Mouse (Mus musculus): ENCODE data around the gene Zfp217. TPM values are rescaled to one million over a fixed set of nuclear protein-coding genes. Genes with fewer than 3 reads are reported as not detected.

The Zfp217 gene
- polyA plus RNA-seq, 1 experiment from 2014 or later = 1.4 TPM

- no peak overlapping the region for H3K27ac ChIP-seq (replicated peaks)
- H3K36me3 ChIP-seq = no peaks in the 10 kb centered on the region
- no peak overlapping the region for H3K4me2 ChIP-seq (replicated peaks)
- ATAC-seq (replicated peaks) = no peak
- H3K4me1 ChIP-seq = peaks cover 15% of the 10 kb centered on the region
- no peak overlapping the region for H3K9ac ChIP-seq (replicated peaks)
- H3K9me3 ChIP-seq = no peaks in the 10 kb centered on the region
- no peak overlapping the region for H3K4me3 ChIP-seq
- WGBS = 94% methylated on average over 5 of the region's 5 CpGs
- H3K27me3 ChIP-seq = no peaks in the 10 kb centered on the region
Measured at GRCm38 (mm10) chr2:170179317-170179716, 31.4 kb upstream of the Zfp217 start.

GRCm38 (mm10) chr2:170177323-170177722 is 29.4 kb upstream of the Zfp217 start:
- no peak overlapping the region for H3K4me2 ChIP-seq (replicated peaks)
- 50% methylated on average over 8 of the region's 8 CpGs for WGBS
- no peaks in the 10 kb centered on the region for H3K9me3 ChIP-seq
- H3K36me3 ChIP-seq = no peaks in the 10 kb centered on the region
- H3K27ac ChIP-seq (replicated peaks) = no peak overlapping the region
- no peak for ATAC-seq (replicated peaks)
- no peaks in the 10 kb centered on the region for H3K27me3 ChIP-seq
- peaks cover 16% of the 10 kb centered on the region for H3K4me1 ChIP-seq
- H3K4me3 ChIP-seq = no peak overlapping the region
- no peak overlapping the region for H3K9ac ChIP-seq (replicated peaks)

- peaks cover 16% of the 10 kb centered on the region for H3K4me1 ChIP-seq
- no peak for ATAC-seq (replicated peaks)
- no peaks in the 10 kb centered on the region for H3K36me3 ChIP-seq
- H3K27ac ChIP-seq (replicated peaks) = no peak overlapping the region
- H3K4me3 ChIP-seq = no peak overlapping the region
- no peak overlapping the region for H3K4me2 ChIP-seq (replicated peaks)
- H3K9me3 ChIP-seq = no peaks in the 10 kb centered on the region
- no peaks in the 10 kb centered on the region for H3K27me3 ChIP-seq
- no peak overlapping the region for H3K9ac ChIP-seq (replicated peaks)
- 21% methylated on average over 8 of the region's 8 CpGs for WGBS
Measured at GRCm38 (mm10) chr2:170176284-170176926, 28.5 kb upstream of the Zfp217 start.

GRCm38 (mm10) chr2:170175661-170176150 is 27.8 kb upstream of the Zfp217 start:
- no peak for ATAC-seq (replicated peaks)
- Histone ChIP-seq H3K36me3 (no peaks in the 10 kb centered on the region), H3K4me1 (peaks cover 16% of the 10 kb centered on the region), H3K27ac (replicated peaks) (no peak overlapping the region), H3K9ac (replicated peaks) (no peak overlapping the region), H3K4me3 (no peak overlapping the region), H3K9me3 (no peaks in the 10 kb centered on the region), H3K27me3 (no peaks in the 10 kb centered on the region), H3K4me2 (replicated peaks) (no peak overlapping the region)
- WGBS = 75% methylated on average over 7 of the region's 7 CpGs

- Histone ChIP-seq H3K27ac (replicated peaks) (no peak overlapping the region), H3K4me2 (replicated peaks) (no peak overlapping the region), H3K4me3 (no peak overlapping the region), H3K4me1 (peaks cover 16% of the 10 kb centered on the region), H3K9me3 (no peaks in the 10 kb centered on the region), H3K9ac (replicated peaks) (no peak overlapping the region), H3K36me3 (no peaks in the 10 kb centered on the region), H3K27me3 (no peaks in the 10 kb centered on the region)
- ATAC-seq (replicated peaks) = no peak
- 78% methylated on average over 3 of the region's 3 CpGs for WGBS
Measured at GRCm38 (mm10) chr2:170175190-170175589, 27.3 kb upstream of the Zfp217 start.

GRCm38 (mm10) chr2:170169062-170169461 is 21.2 kb upstream of the Zfp217 start:
- Histone ChIP-seq H3K9me3 (no peaks in the 10 kb centered on the region), H3K4me2 (replicated peaks) (no peak overlapping the region), H3K9ac (replicated peaks) (no peak overlapping the region), H3K27ac (replicated peaks) (no peak overlapping the region), H3K36me3 (no peaks in the 10 kb centered on the region), H3K4me3 (no peak overlapping the region), H3K27me3 (no peaks in the 10 kb centered on the region), H3K4me1 (no peaks in the 10 kb centered on the region)
- ATAC-seq (replicated peaks) = no peak

GRCm38 (mm10) chr2:170165649-170166048 is 17.7 kb upstream of the Zfp217 start:
- no peak overlapping the region for H3K9ac ChIP-seq (replicated peaks)
- H3K27ac ChIP-seq (replicated peaks) = no peak overlapping the region
- no peaks in the 10 kb centered on the region for H3K36me3 ChIP-seq
- H3K27me3 ChIP-seq = no peaks in the 10 kb centered on the region
- H3K4me2 ChIP-seq (replicated peaks) = no peak overlapping the region
- ATAC-seq (replicated peaks) = no peak
- H3K4me3 ChIP-seq = no peak overlapping the region
- no peaks in the 10 kb centered on the region for H3K4me1 ChIP-seq
- no peaks in the 10 kb centered on the region for H3K9me3 ChIP-seq
- 67% methylated on average over 10 of the region's 10 CpGs for WGBS

GRCm38 (mm10) chr2:170163671-170164462 is 16.0 kb upstream of the Zfp217 start:
- 90% methylated on average over 18 of the region's 18 CpGs for WGBS

GRCm38 (mm10) chr2:170159795-170160568 is 12.1 kb upstream of the Zfp217 start:
- H3K27ac ChIP-seq (replicated peaks) = 0 out of 2 replicates have a peak overlapping the region, but pooled peaks have one; percentile 17
- H3K4me1 ChIP-seq = peaks cover 13% of the 10 kb centered on the region
- peak overlapping the region; percentile 13 for H3K4me2 ChIP-seq (replicated peaks)
- H3K9ac ChIP-seq (replicated peaks) = no peak overlapping the region
- whole genome bisulfite sequencing = 29% methylated on average over 15 of the region's 15 CpGs
- H3K9me3 ChIP-seq = no peaks in the 10 kb centered on the region
- no peak for ATAC-seq (replicated peaks)
- H3K36me3 ChIP-seq = no peaks in the 10 kb centered on the region
- H3K27me3 ChIP-seq = no peaks in the 10 kb centered on the region
- H3K4me3 ChIP-seq = no peak overlapping the region; the same call in 1 of the 2 replicates

More at GRCm38 (mm10) chr2:170163671-170164462, 16.0 kb upstream of the Zfp217 start:
- H3K9me3 ChIP-seq = no peaks in the 10 kb centered on the region
- ATAC-seq (replicated peaks) = no peak
- peaks cover 8% of the 10 kb centered on the region; the same call in 1 of the 2 replicates for H3K4me1 ChIP-seq
- H3K36me3 ChIP-seq = no peaks in the 10 kb centered on the region
- no peak overlapping the region for H3K4me2 ChIP-seq (replicated peaks)
- no peak overlapping the region for H3K4me3 ChIP-seq
- H3K27me3 ChIP-seq = no peaks in the 10 kb centered on the region
- no peak overlapping the region for H3K27ac ChIP-seq (replicated peaks)
- H3K9ac ChIP-seq (replicated peaks) = no peak overlapping the region

GRCm38 (mm10) chr2:170158987-170159386 is 11.1 kb upstream of the Zfp217 start:
- WGBS = 88% methylated on average over 4 of the region's 4 CpGs
- H3K4me3 ChIP-seq = no peak overlapping the region
- no peak overlapping the region for H3K27ac ChIP-seq (replicated peaks)
- no peaks in the 10 kb centered on the region for H3K9me3 ChIP-seq
- H3K9ac ChIP-seq (replicated peaks) = no peak overlapping the region
- H3K36me3 ChIP-seq = no peaks in the 10 kb centered on the region
- peaks cover 23% of the 10 kb centered on the region for H3K4me1 ChIP-seq
- no peaks in the 10 kb centered on the region for H3K27me3 ChIP-seq
- no peak for ATAC-seq (replicated peaks)
- H3K4me2 ChIP-seq (replicated peaks) = no peak overlapping the region

- H3K4me1 ChIP-seq = peaks cover 30% of the 10 kb centered on the region
- no peak overlapping the region for H3K27ac ChIP-seq (replicated peaks)
- H3K9ac ChIP-seq (replicated peaks) = no peak overlapping the region
- no peak overlapping the region for H3K4me2 ChIP-seq (replicated peaks)
- no peaks in the 10 kb centered on the region for H3K36me3 ChIP-seq
- H3K27me3 ChIP-seq = no peaks in the 10 kb centered on the region
- ATAC-seq (replicated peaks) = no peak
- H3K4me3 ChIP-seq = no peak overlapping the region
- 38% methylated on average over 5 of the region's 5 CpGs for WGBS
- H3K9me3 ChIP-seq = no peaks in the 10 kb centered on the region
Measured at GRCm38 (mm10) chr2:170158251-170158650, 10.3 kb upstream of the Zfp217 start.
